Mouse (Mus musculus) olfactory bulb, adult 2 months (tissue): Measurements from ENCODE around the gene Gtpbp2. TPM values are rescaled to one million over a fixed set of nuclear protein-coding genes. Genes with fewer than 3 reads are reported as not detected.
A peak's percentile ranks its signal among the peaks of the same experiment; 100 is the strongest.

Experiments used
- H3K27ac ChIP-seq: fragments of 200-500 bp; 2 replicates; pipeline ENCODE4 v1.5.1; 2012; ENCODE audit warnings: low read depth, low read length; ENCODE audit not compliant: insufficient read depth
- H3K4me1 ChIP-seq: fragments of 200-500 bp; 2 replicates; pipeline ENCODE4 v1.6.1; 2012; ENCODE audit warnings: low read length; ENCODE audit not compliant: control insufficient read depth, insufficient read depth
- H3K4me3 ChIP-seq: fragments of 200-500 bp; 2 replicates; pipeline ENCODE4 v1.5.1; 2012; ENCODE audit warnings: mild to moderate bottlenecking, low read depth, low read length, moderate library complexity; ENCODE audit not compliant: insufficient read depth
- CTCF ChIP-seq: fragments of 200-500 bp; IDR thresholded peaks from 2 replicates; pipeline ENCODE4 v1.5.1; 2012; ENCODE audit warnings: low read depth, mild to moderate bottlenecking, low read length, moderate library complexity; ENCODE audit not compliant: insufficient read depth
- POLR2A ChIP-seq: fragments of 200-500 bp; IDR thresholded peaks from 2 replicates; pipeline ENCODE4 v1.6.1; 2012; ENCODE audit warnings: mild to moderate bottlenecking, low read depth, low read length, moderate library complexity; ENCODE audit not compliant: insufficient read depth
- WGBS: fragments of 180-500 bp; shearing (Covaris S2); methylation state at CpG from one replicate; pipeline ENCODE4 v1.1.7; 2018; 5-methylcytosine and 5-hydroxymethylcytosine counted together
- polyA plus RNA-seq: library from polyadenylated mRNA; stranded (reverse); fragments of >200 nt; gene quantifications from 2 replicates; pipeline ENCODE4 v1.2.4, GENCODE M21; 2012; ENCODE audit warnings: low replicate concordance; ENCODE audit not compliant: missing spikeins, insufficient read depth, insufficient read length

Gtpbp2 gene
- polyA plus RNA-seq, 1 experiment, result not detected

DNA sequence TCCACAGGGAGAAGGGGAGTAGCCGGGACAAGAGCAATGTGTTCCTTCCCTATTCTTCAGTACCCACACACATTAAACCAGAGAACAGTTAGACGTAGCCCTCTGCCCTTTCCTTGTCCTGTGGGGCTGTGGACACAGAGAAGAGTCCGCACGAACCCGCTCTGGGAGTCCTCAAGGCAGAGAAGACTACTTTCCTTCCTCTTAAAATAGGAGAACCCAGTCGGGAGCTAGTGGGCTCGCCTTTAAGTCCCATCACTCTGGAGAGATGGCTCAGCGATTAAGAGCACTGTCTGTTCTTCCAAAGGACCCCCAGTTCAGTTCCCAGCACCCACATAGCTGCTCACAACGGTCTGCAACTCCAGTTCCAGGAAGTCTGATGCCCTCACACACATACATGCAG, 878 bp downstream of the Gtpbp2 start:
- Histone ChIP-seq H3K4me1 (peaks cover 12% of the 10 kb centered on the region), H3K27ac (no peak overlapping the region), H3K4me3 (peak overlapping the region; percentile 74)
- TF ChIP-seq POLR2A (no peak), CTCF (no peak)
- 47% methylated on average over 9 of the region's 9 CpGs for WGBS

GRCm38 (mm10) chr17:46162551-46162950, 1.7 kb downstream of the Gtpbp2 start:
- no peak overlapping the region for H3K4me3 ChIP-seq
- 91% methylated on average over 7 of the region's 7 CpGs for WGBS
- no peak overlapping the region for H3K27ac ChIP-seq
- peaks cover 12% of the 10 kb centered on the region for H3K4me1 ChIP-seq
- TF ChIP-seq CTCF (no peak), POLR2A (no peak)

- 78% methylated on average over 9 of the region's 9 CpGs for WGBS
- peaks cover 12% of the 10 kb centered on the region for H3K4me1 ChIP-seq
- TF ChIP-seq POLR2A, result no peak
- TF ChIP-seq CTCF, result no peak
- H3K27ac ChIP-seq, result no peak overlapping the region
- no peak overlapping the region for H3K4me3 ChIP-seq
Measured at GRCm38 (mm10) chr17:46162951-46163421, 2.2 kb downstream of the Gtpbp2 start.

DNA sequence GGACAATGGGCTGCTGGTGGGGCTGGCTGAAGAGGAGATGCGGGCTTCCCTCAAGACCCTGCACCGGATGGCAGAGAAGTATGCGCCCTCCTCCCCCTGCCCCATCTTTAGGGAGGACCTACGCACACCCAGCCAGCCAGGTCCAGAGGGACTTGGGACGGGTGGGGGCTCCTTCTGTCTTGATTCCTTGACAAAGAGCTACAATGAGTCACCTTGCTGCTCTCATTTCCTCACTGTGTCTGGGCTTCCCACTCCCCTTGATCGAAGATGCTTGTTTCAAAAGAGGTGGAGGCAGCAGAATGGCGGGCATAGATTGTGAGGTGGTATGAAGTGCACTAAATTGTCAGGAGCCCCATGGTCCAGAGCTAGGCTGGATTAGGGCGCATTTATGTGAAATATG, 3.5 kb downstream of the Gtpbp2 start:
- H3K4me1 ChIP-seq, result peaks cover 12% of the 10 kb centered on the region
- TF ChIP-seq POLR2A (no peak), CTCF (no peak)
- H3K4me3 ChIP-seq, result no peak overlapping the region
- no peak overlapping the region for H3K27ac ChIP-seq
- 94% methylated on average over 8 of the region's 8 CpGs for whole genome bisulfite sequencing

GRCm38 (mm10) chr17:46164791-46165190, 4.0 kb downstream of the Gtpbp2 start:
- 93% methylated on average over 10 of the region's 10 CpGs for WGBS
- Histone ChIP-seq H3K27ac (no peak overlapping the region), H3K4me3 (no peak overlapping the region), H3K4me1 (peaks cover 12% of the 10 kb centered on the region)
- no peak for TF ChIP-seq POLR2A
- no peak for TF ChIP-seq CTCF

GRCm38 (mm10) chr17:46165460-46165859, 4.6 kb downstream of the Gtpbp2 start:
- 89% methylated on average over 12 of the region's 12 CpGs for WGBS
- Histone ChIP-seq H3K27ac (no peak overlapping the region), H3K4me1 (peaks cover 12% of the 10 kb centered on the region), H3K4me3 (no peak overlapping the region)
- no peak for TF ChIP-seq CTCF
- no peak for TF ChIP-seq POLR2A

DNA sequence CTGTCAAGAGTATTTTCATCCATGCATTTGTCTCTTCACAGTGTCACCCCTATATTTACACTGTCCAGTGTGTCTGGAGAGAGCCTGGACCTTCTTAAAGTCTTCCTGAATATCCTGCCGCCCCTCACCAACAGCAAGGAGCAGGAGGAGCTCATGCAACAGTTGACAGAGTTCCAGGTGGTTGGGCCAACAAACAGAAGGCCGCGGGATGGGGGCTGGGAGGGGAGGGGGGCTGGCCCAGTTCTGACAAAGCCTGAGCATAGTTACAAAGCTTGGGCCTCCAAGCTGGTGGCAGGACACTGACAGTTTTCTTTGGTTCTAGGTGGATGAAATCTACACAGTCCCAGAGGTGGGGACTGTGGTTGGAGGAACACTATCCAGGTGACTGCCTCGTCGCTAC, 5.4 kb downstream of the Gtpbp2 start:
- Histone ChIP-seq H3K4me3 (no peak overlapping the region), H3K27ac (no peak overlapping the region), H3K4me1 (peaks cover 12% of the 10 kb centered on the region)
- TF ChIP-seq POLR2A (no peak), CTCF (no peak)
- 70% methylated on average over 5 of the region's 5 CpGs for WGBS

DNA sequence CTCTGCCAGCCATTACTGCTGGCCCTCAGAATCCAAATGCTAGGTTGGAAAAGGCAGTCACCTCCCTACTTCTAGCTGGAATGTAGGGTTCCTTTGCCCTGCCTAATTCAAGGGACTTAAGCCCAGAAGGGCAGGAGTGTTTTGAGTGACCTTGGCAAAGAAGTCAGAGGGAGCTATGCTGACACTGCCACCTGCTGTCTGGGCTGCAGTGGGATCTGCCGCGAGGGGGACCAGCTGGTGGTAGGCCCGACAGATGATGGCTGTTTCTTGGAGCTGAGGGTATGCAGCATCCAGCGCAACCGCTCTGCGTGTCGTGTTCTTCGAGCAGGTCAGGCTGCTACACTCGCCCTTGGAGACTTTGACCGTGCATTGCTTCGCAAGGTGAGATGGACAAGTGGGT, 6.2 kb downstream of the Gtpbp2 start:
- Histone ChIP-seq H3K4me3 (no peak overlapping the region), H3K27ac (no peak overlapping the region), H3K4me1 (peaks cover 8% of the 10 kb centered on the region; the same call in 1 of the 2 replicates)
- 81% methylated on average over 11 of the region's 11 CpGs for WGBS
- TF ChIP-seq POLR2A, result no peak
- no peak for TF ChIP-seq CTCF

DNA sequence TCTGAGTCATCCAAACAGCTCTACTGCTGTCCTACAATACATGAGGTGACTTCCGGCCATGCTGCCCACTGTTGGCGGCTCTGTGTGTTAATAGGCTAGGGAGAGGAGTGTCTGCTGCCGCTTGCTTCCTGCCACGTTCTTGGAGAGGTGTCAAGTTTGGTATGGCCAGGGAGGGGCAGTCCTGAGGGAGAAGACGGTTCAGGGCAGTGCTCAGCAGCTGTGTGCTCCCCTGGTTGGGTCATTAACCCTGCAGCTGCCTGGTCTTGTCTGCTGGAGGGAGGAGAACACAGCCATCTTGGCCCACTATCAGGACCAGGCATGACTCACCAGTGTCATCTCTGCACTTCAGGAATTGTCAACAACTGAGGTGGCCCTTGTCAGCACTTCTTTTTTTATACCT, 7.5 kb downstream of the Gtpbp2 start:
- no peak for TF ChIP-seq CTCF
- no peak for TF ChIP-seq POLR2A
- H3K4me1 ChIP-seq, result no peaks in the 10 kb centered on the region
- no peak overlapping the region for H3K27ac ChIP-seq
- H3K4me3 ChIP-seq, result no peak overlapping the region
- WGBS, result 46% methylated on average over 5 of the region's 5 CpGs

GRCm38 (mm10) chr17:46168768-46169167, 7.9 kb downstream of the Gtpbp2 start:
- Histone ChIP-seq H3K27ac (no peak overlapping the region), H3K4me1 (no peaks in the 10 kb centered on the region), H3K4me3 (no peak overlapping the region)
- WGBS, result 81% methylated on average over 5 of the region's 5 CpGs
- TF ChIP-seq POLR2A (no peak), CTCF (no peak)
